Mouse (Mus musculus): ENCODE measurements around the gene Zbtb7a. TPM values are rescaled to one million over a fixed set of nuclear protein-coding genes. Genes with fewer than 3 reads are reported as not detected.

Zbtb7a gene
- 66.9 and 73.8 TPM in 2 replicates for total RNA-seq (2021)
- long read RNA-seq, experiment 1, full-length matches to known transcripts = 8 of 78 reads
- long read RNA-seq, experiment 1, partial matches to known transcripts = 0 of 78 reads
- long read RNA-seq, experiment 1, other reads (novel, unspliced or antisense) = 70 of 78 reads
- long read RNA-seq, experiment 2, full-length matches to known transcripts = 6 of 62 reads
- long read RNA-seq, experiment 2, partial matches to known transcripts = 0 of 62 reads
- long read RNA-seq, experiment 2, other reads (novel, unspliced or antisense) = 56 of 62 reads

GRCm38 (mm10) chr10:81134966-81135681 is at the start of gene Zbtb7a:
Gene Zbtb7a (plus strand): TSS chr10:81135220.
- DNase-seq = peak; percentile 67

- no peak for DNase-seq
These were observed 48.0 kb upstream of the Zbtb7a start for GRCm38 (mm10) chr10:81087021-81087420.

GRCm38 (mm10) chr10:81089216-81089615 is 45.8 kb upstream of the Zbtb7a start:
- no peak for DNase-seq

- DNase-seq = no peak
These were observed 44.4 kb upstream of the Zbtb7a start for GRCm38 (mm10) chr10:81090621-81091020.

- DNase-seq = peak; percentile 88
These were observed 42.4 kb upstream of the Zbtb7a start for GRCm38 (mm10) chr10:81092465-81093250.

GRCm38 (mm10) chr10:81094931-81095678 is 39.9 kb upstream of the Zbtb7a start:
- DNase-seq = no peak

- DNase-seq = peak; percentile 99
These were observed 29.4 kb upstream of the Zbtb7a start, which contains the start of gene Map2k2 for GRCm38 (mm10) chr10:81105565-81106112. Gene Map2k2 (plus strand): TSS chr10:81105915.

- DNase-seq = peak; percentile 96
These were observed 28.8 kb upstream of the Zbtb7a start for GRCm38 (mm10) chr10:81106113-81106721.

GRCm38 (mm10) chr10:81112946-81113345 is 22.1 kb upstream of the Zbtb7a start:
- no peak for DNase-seq

- DNase-seq = no peak
These were observed 15.4 kb upstream of the Zbtb7a start for GRCm38 (mm10) chr10:81119625-81120024.

- DNase-seq = no peak
These were observed 14.4 kb upstream of the Zbtb7a start for GRCm38 (mm10) chr10:81120650-81121049.

- peak; percentile 23 for DNase-seq
These were observed 12.1 kb upstream of the Zbtb7a start for GRCm38 (mm10) chr10:81122889-81123288.

- DNase-seq = peak; percentile 62
These were observed 11.5 kb upstream of the Zbtb7a start for GRCm38 (mm10) chr10:81123500-81123899.

- peak; percentile 82 for DNase-seq
These were observed 836 bp upstream of the Zbtb7a start for GRCm38 (mm10) chr10:81134181-81134587.

- peak; percentile 88 for DNase-seq
These were observed 1.0 kb downstream of the Zbtb7a start for GRCm38 (mm10) chr10:81135831-81136705.

- DNase-seq = peak; percentile 92
These were observed 1.7 kb downstream of the Zbtb7a start for GRCm38 (mm10) chr10:81136706-81137231.

GRCm38 (mm10) chr10:81137252-81138130 is 2.5 kb downstream of the Zbtb7a start:
- peak; percentile 100 for DNase-seq

GRCm38 (mm10) chr10:81138131-81138782 is 3.2 kb downstream of the Zbtb7a start:
- peak; percentile 75 for DNase-seq
